Comparison of ENCODE assay signal across 22 mouse cellular contexts in genomic region chrX:74359171-74359570, GRCm38 (mm10). TPM values are rescaled to one million over a fixed set of nuclear protein-coding genes. Genes with fewer than 3 reads are reported as not detected.
A peak's percentile ranks its signal among the peaks of the same experiment; 100 is the strongest.
DNase-seq lines count a peak whose midpoint lies in the region; ATAC-seq and TF ChIP-seq lines count a peak whose summit lies in the region.
"Had no signal": no experiment of that assay in that cellular context is flagged by ENCODE, and none has a peak within 500 bp of the region (broad histone marks: within the 10 kb centered on the region; RNA-seq: fewer than 3 reads in every experiment).

No protein-coding gene starts in this region.

- no peak for TF ChIP-seq POLR2A in kidney, adult 2 months (IDR thresholded peaks at IDR 0.05; ENCODE audit: low read depth, low read length)

- no peak for TF ChIP-seq CTCF in kidney, adult 2 months (conservative IDR thresholded peaks at IDR 0.05; ENCODE audit: insufficient read depth, insufficient read length, low read depth, low read length)

- no peak overlapping the region for H3K4me3 ChIP-seq in kidney, adult 2 months (ENCODE audit: insufficient read depth, low read depth, low read length)
- no peak overlapping the region for H3K4me3 ChIP-seq in kidney, embryonic 14.5 days (ENCODE audit: low read length)
- no peak overlapping the region for H3K4me3 ChIP-seq in embryonic facial prominence, embryonic 10.5 days
- no peak overlapping the region for H3K4me3 ChIP-seq in hindbrain, embryonic 13.5 days
- H3K4me3 ChIP-seq: embryonic facial prominence, embryonic 12.5 days; limb, embryonic 12.5 days; myocyte had no signal

- no peak overlapping the region for H3K9ac ChIP-seq in kidney, embryonic 14.5 days (ENCODE audit: low read depth, low read length)
- no peak overlapping the region for H3K9ac ChIP-seq in hindbrain, embryonic 13.5 days
- H3K9ac ChIP-seq: embryonic facial prominence, embryonic 12.5 days; forebrain, postnatal 0 days; limb, embryonic 12.5 days; liver, embryonic 14.5 days had no signal

- H3K36me3 ChIP-seq in kidney, adult 2 months (ENCODE audit: control insufficient read depth, insufficient read depth, low read length), result no peaks in the 10 kb centered on the region
- H3K36me3 ChIP-seq in kidney, embryonic 14.5 days (ENCODE audit: control insufficient read depth, insufficient read depth, low read length), result no peaks in the 10 kb centered on the region
- H3K36me3 ChIP-seq in embryonic facial prominence, embryonic 10.5 days (replicated peaks), result no peaks in the 10 kb centered on the region
- H3K36me3 ChIP-seq in hindbrain, embryonic 13.5 days, result no peaks in the 10 kb centered on the region
- H3K36me3 ChIP-seq: embryonic facial prominence, embryonic 12.5 days; limb, embryonic 12.5 days had no signal

- ATAC-seq in kidney, embryonic 14.5 days (ENCODE audit: low FRiP score, low TSS enrichment), result no peak
- ATAC-seq in hindbrain, embryonic 13.5 days (ENCODE audit: low FRiP score), result no peak
- ATAC-seq: forebrain, postnatal 0 days had no signal

- H3K9me3 ChIP-seq in kidney, embryonic 14.5 days (ENCODE audit: control insufficient read depth, low read length), result no peaks in the 10 kb centered on the region
- H3K9me3 ChIP-seq in embryonic facial prominence, embryonic 10.5 days, result no peaks in the 10 kb centered on the region
- H3K9me3 ChIP-seq in hindbrain, embryonic 13.5 days, result no peaks in the 10 kb centered on the region
- H3K9me3 ChIP-seq: embryonic facial prominence, embryonic 12.5 days; limb, embryonic 12.5 days had no signal

- no peak overlapping the region for H3K4me2 ChIP-seq in kidney, embryonic 14.5 days (replicated peaks; ENCODE audit: low read depth, low read length)
- no peak overlapping the region for H3K4me2 ChIP-seq in hindbrain, embryonic 13.5 days
- H3K4me2 ChIP-seq: embryonic facial prominence, embryonic 12.5 days; limb, embryonic 12.5 days had no signal

- H3K27me3 ChIP-seq in kidney, adult 2 months (replicated peaks; ENCODE audit: control insufficient read depth, insufficient read depth, low read length), result no peaks in the 10 kb centered on the region
- H3K27me3 ChIP-seq in kidney, embryonic 14.5 days (ENCODE audit: control insufficient read depth, insufficient read depth, low read length), result no peaks in the 10 kb centered on the region
- no peaks in the 10 kb centered on the region for H3K27me3 ChIP-seq in embryonic facial prominence, embryonic 10.5 days (replicated peaks; ENCODE audit: low read depth, poor library complexity, severe bottlenecking)
- no peaks in the 10 kb centered on the region for H3K27me3 ChIP-seq in hindbrain, embryonic 13.5 days
- H3K27me3 ChIP-seq: CH12.LX; embryonic facial prominence, embryonic 12.5 days had no signal

- peak; percentile 51 for DNase-seq in kidney, adult 2 months
- DNase-seq in embryonic facial prominence, embryonic 10.5 days (ENCODE audit: low spot score), result peak; percentile 17
- peak; percentile 22 for DNase-seq in kidney, postnatal 10 days
- peak; percentile 29 for DNase-seq in lung, postnatal 25 days (ENCODE audit: low spot score)
- DNase-seq in cerebellum, postnatal 4 days (ENCODE audit: low spot score in 2 of 2), result no peak
- no peak for DNase-seq in spleen, postnatal 10 days (ENCODE audit: low spot score in 2 of 2)
- DNase-seq: adrenal gland, adult 8-10 months; cerebellum, adult 11-12 months; cerebellum, postnatal 25 days; forebrain, postnatal 0 days; heart, adult 11 months; midbrain, embryonic 14.5 days; retina, postnatal 1 day; right cerebral cortex, postnatal 4 days; thymus, adult 18-20 months had no signal

- no peaks in the 10 kb centered on the region for H3K4me1 ChIP-seq in kidney, adult 2 months (ENCODE audit: control insufficient read depth, insufficient read depth, low read length)
- H3K4me1 ChIP-seq in kidney, embryonic 14.5 days (ENCODE audit: control insufficient read depth, insufficient read depth, low read length), result no peaks in the 10 kb centered on the region
- no peaks in the 10 kb centered on the region for H3K4me1 ChIP-seq in embryonic facial prominence, embryonic 10.5 days
- H3K4me1 ChIP-seq in hindbrain, embryonic 13.5 days (replicated peaks), result no peaks in the 10 kb centered on the region
- H3K4me1 ChIP-seq: embryonic facial prominence, embryonic 12.5 days; limb, embryonic 12.5 days had no signal

- no peak overlapping the region; the same call in 1 of the 2 replicates for H3K27ac ChIP-seq in kidney, adult 2 months (ENCODE audit: insufficient read depth, low read depth, low read length)
- no peak overlapping the region for H3K27ac ChIP-seq in kidney, embryonic 14.5 days (ENCODE audit: low read depth, low read length)
- no peak overlapping the region for H3K27ac ChIP-seq in embryonic facial prominence, embryonic 10.5 days (replicated peaks)
- H3K27ac ChIP-seq in hindbrain, embryonic 13.5 days, result no peak overlapping the region
- H3K27ac ChIP-seq: embryonic facial prominence, embryonic 12.5 days; limb, embryonic 12.5 days; liver, embryonic 14.5 days had no signal

- WGBS in kidney, adult 2 months, result 35% methylated on average over 11 of the region's 11 CpGs
- WGBS in kidney, embryonic 14.5 days, result 48% methylated on average over 11 of the region's 11 CpGs
- 45% methylated on average over 11 of the region's 11 CpGs for WGBS in embryonic facial prominence, embryonic 10.5 days
- 59% methylated on average over 11 of the region's 11 CpGs for WGBS in hindbrain, embryonic 13.5 days

RNA-seq across cellular contexts. Expression of gene Lage3, which starts 5.8 kb away (rescaled TPM):
- polyA plus RNA-seq in kidney, adult 2 months (2012; rRNA removed), result 78.3 and 81.7 TPM in 2 replicates
- 128 and 153 TPM in 2 replicates for polyA plus RNA-seq in kidney, embryonic 14.5 days (2014; fragmentation: Nextera tagmentation; extraction: Ambion mirVana)
- polyA plus RNA-seq in embryonic facial prominence, embryonic 10.5 days (2016; fragmentation: Nextera tagmentation; extraction: Ambion mirVana), result 114 and 119 TPM in 2 replicates
- polyA plus RNA-seq in hindbrain, embryonic 13.5 days (2015; fragmentation: Nextera tagmentation; extraction: Ambion mirVana), result 79.4 and 79.8 TPM in 2 replicates

RNA-seq across cellular contexts. Expression of gene Ubl4a, which starts 13.8 kb away (rescaled TPM):
- polyA plus RNA-seq in kidney, adult 2 months (2012; rRNA removed), result 43.3 and 50.4 TPM in 2 replicates
- 56.5 and 74.6 TPM in 2 replicates for polyA plus RNA-seq in kidney, embryonic 14.5 days (2014; fragmentation: Nextera tagmentation; extraction: Ambion mirVana)
- polyA plus RNA-seq in embryonic facial prominence, embryonic 10.5 days (2016; fragmentation: Nextera tagmentation; extraction: Ambion mirVana), result 61.1 and 69.8 TPM in 2 replicates
- 61.6 and 64.0 TPM in 2 replicates for polyA plus RNA-seq in hindbrain, embryonic 13.5 days (2015; fragmentation: Nextera tagmentation; extraction: Ambion mirVana)

RNA-seq across cellular contexts. Expression of gene Slc10a3, which starts 14.0 kb away (rescaled TPM):
- 13.9 and 17.4 TPM in 2 replicates for polyA plus RNA-seq in kidney, adult 2 months (2012; rRNA removed)
- polyA plus RNA-seq in kidney, embryonic 14.5 days (2014; fragmentation: Nextera tagmentation; extraction: Ambion mirVana), result 16.2 and 23.5 TPM in 2 replicates
- 12.3 and 13.0 TPM in 2 replicates for polyA plus RNA-seq in embryonic facial prominence, embryonic 10.5 days (2016; fragmentation: Nextera tagmentation; extraction: Ambion mirVana)
- polyA plus RNA-seq in hindbrain, embryonic 13.5 days (2015; fragmentation: Nextera tagmentation; extraction: Ambion mirVana), result 8.2 and 8.5 TPM in 2 replicates

RNA-seq across cellular contexts. Expression of gene Plxna3, which starts 30.3 kb away (rescaled TPM):
- 5.8 and 7.3 TPM in 2 replicates for polyA plus RNA-seq in kidney, adult 2 months (2012; rRNA removed)
- 11.1 and 11.7 TPM in 2 replicates for polyA plus RNA-seq in kidney, embryonic 14.5 days (2014; fragmentation: Nextera tagmentation; extraction: Ambion mirVana)
- 18.3 and 19.6 TPM in 2 replicates for polyA plus RNA-seq in embryonic facial prominence, embryonic 10.5 days (2016; fragmentation: Nextera tagmentation; extraction: Ambion mirVana)
- polyA plus RNA-seq in hindbrain, embryonic 13.5 days (2015; fragmentation: Nextera tagmentation; extraction: Ambion mirVana), result 51.1 and 53.9 TPM in 2 replicates

RNA-seq across cellular contexts. Expression of gene Fam3a, which starts 33.9 kb away (rescaled TPM):
- 47.1 and 53.5 TPM in 2 replicates for polyA plus RNA-seq in kidney, adult 2 months (2012; rRNA removed)
- 29.4 and 36.3 TPM in 2 replicates for polyA plus RNA-seq in kidney, embryonic 14.5 days (2014; fragmentation: Nextera tagmentation; extraction: Ambion mirVana)
- 23.7 and 23.8 TPM in 2 replicates for polyA plus RNA-seq in embryonic facial prominence, embryonic 10.5 days (2016; fragmentation: Nextera tagmentation; extraction: Ambion mirVana)
- polyA plus RNA-seq in hindbrain, embryonic 13.5 days (2015; fragmentation: Nextera tagmentation; extraction: Ambion mirVana), result 36.3 and 36.5 TPM in 2 replicates

Comparison
In these comparisons a context has a peak if more than half of its experiments do, and no peak if none do; other contexts are left out.
1. DNase-seq: peak in kidney, adult 2 months (single experiment), embryonic facial prominence, embryonic 10.5 days (single experiment), kidney, postnatal 10 days (single experiment) and lung, postnatal 25 days (single experiment); none in cerebellum, postnatal 4 days (0 of 2) and spleen, postnatal 10 days (0 of 2).